8 mouse cellular contexts compared by ENCODE assay signal in genomic region chr6:47943721-47944120, GRCm38 (mm10). TPM values are rescaled to one million over a fixed set of nuclear protein-coding genes. Genes with fewer than 3 reads are reported as not detected.
DNase-seq lines count a peak whose midpoint lies in the region; ATAC-seq lines count a peak whose summit lies in the region.

No protein-coding gene starts in this region.

- 78% methylated on average over 3 of the region's 3 CpGs for WGBS in kidney, embryonic 14.5 days
- 80% methylated on average over 3 of the region's 3 CpGs for WGBS in embryonic facial prominence, embryonic 10.5 days
- WGBS in hindbrain, embryonic 14.5 days = 88% methylated on average over 3 of the region's 3 CpGs
- WGBS in midbrain, embryonic 12.5 days = 91% methylated on average over 3 of the region's 3 CpGs

- H3K36me3 ChIP-seq in kidney, embryonic 14.5 days (ENCODE audit: control insufficient read depth, insufficient read depth, low read length) = peaks cover 5% of the 10 kb centered on the region
- peaks cover 20% of the 10 kb centered on the region for H3K36me3 ChIP-seq in embryonic facial prominence, embryonic 10.5 days (replicated peaks)
- no peaks in the 10 kb centered on the region for H3K36me3 ChIP-seq in hindbrain, embryonic 14.5 days (replicated peaks; ENCODE audit: control insufficient read depth, insufficient read depth)
- peaks cover 12% of the 10 kb centered on the region; the same call in 1 of the 2 replicates for H3K36me3 ChIP-seq in midbrain, embryonic 12.5 days

- peak overlapping the region; percentile 46 for H3K4me3 ChIP-seq in kidney, embryonic 14.5 days (ENCODE audit: low read length)
- H3K4me3 ChIP-seq in embryonic facial prominence, embryonic 10.5 days = peak overlapping the region; percentile 62
- H3K4me3 ChIP-seq in hindbrain, embryonic 14.5 days (replicated peaks; ENCODE audit: low read length) = peak overlapping the region; percentile 39
- peak overlapping the region; percentile 45; the same call in 1 of the 2 replicates for H3K4me3 ChIP-seq in midbrain, embryonic 12.5 days

- no peaks in the 10 kb centered on the region for H3K9me3 ChIP-seq in kidney, embryonic 14.5 days (ENCODE audit: control insufficient read depth, low read length)
- 0 out of 2 replicates have a peak, but pooled peaks cover 3% of the 10 kb centered on the region for H3K9me3 ChIP-seq in embryonic facial prominence, embryonic 10.5 days
- no peaks in the 10 kb centered on the region for H3K9me3 ChIP-seq in hindbrain, embryonic 14.5 days (ENCODE audit: control insufficient read depth, low read length)
- no peaks in the 10 kb centered on the region for H3K9me3 ChIP-seq in midbrain, embryonic 12.5 days

- peaks cover 3% of the 10 kb centered on the region; the same call in 1 of the 2 replicates for H3K4me1 ChIP-seq in kidney, embryonic 14.5 days (ENCODE audit: control insufficient read depth, insufficient read depth, low read length)
- peaks cover 14% of the 10 kb centered on the region for H3K4me1 ChIP-seq in embryonic facial prominence, embryonic 10.5 days
- H3K4me1 ChIP-seq in hindbrain, embryonic 14.5 days (replicated peaks; ENCODE audit: control insufficient read depth, insufficient read depth, low read length) = no peaks in the 10 kb centered on the region; the same call in 1 of the 2 replicates
- peaks cover 13% of the 10 kb centered on the region for H3K4me1 ChIP-seq in midbrain, embryonic 12.5 days

- intact Hi-C loops in left cerebral cortex, postnatal 14 days (cut with DNase I) = no loop called here

- peak overlapping the region; percentile 85 for H3K4me2 ChIP-seq in kidney, embryonic 14.5 days (replicated peaks; ENCODE audit: low read depth, low read length)
- H3K4me2 ChIP-seq in hindbrain, embryonic 14.5 days (replicated peaks) = peak overlapping the region; percentile 78
- peak overlapping the region; percentile 70 for H3K4me2 ChIP-seq in midbrain, embryonic 12.5 days (replicated peaks)

- no peak for ATAC-seq in kidney, embryonic 14.5 days (ENCODE audit: low FRiP score, low TSS enrichment)
- ATAC-seq in hindbrain, embryonic 14.5 days (ENCODE audit: low FRiP score) = no peak
- ATAC-seq in midbrain, embryonic 12.5 days (ENCODE audit: low FRiP score, low read depth) = no peak

- no peak for DNase-seq in kidney, postnatal 36 days
- DNase-seq in embryonic facial prominence, embryonic 10.5 days (ENCODE audit: low spot score) = no peak
- DNase-seq in hindbrain, embryonic 14.5 days (ENCODE audit: low spot score) = no peak
- no peak for DNase-seq in adipocyte (ENCODE audit: low spot score)
- DNase-seq in left cerebral cortex, postnatal 14 days (ENCODE audit: low spot score in 2 of 2) = no peak
- DNase-seq in gastrocnemius, adult 8-10 months (ENCODE audit: low spot score in 2 of 2) = no peak

- H3K27me3 ChIP-seq in kidney, embryonic 14.5 days (ENCODE audit: control insufficient read depth, insufficient read depth, low read length) = no peaks in the 10 kb centered on the region
- H3K27me3 ChIP-seq in embryonic facial prominence, embryonic 10.5 days (replicated peaks; ENCODE audit: low read depth, poor library complexity, severe bottlenecking) = no peaks in the 10 kb centered on the region
- no peaks in the 10 kb centered on the region; the same call in 1 of the 2 replicates for H3K27me3 ChIP-seq in hindbrain, embryonic 14.5 days (ENCODE audit: control insufficient read depth, insufficient read depth, low read length)
- H3K27me3 ChIP-seq in midbrain, embryonic 12.5 days = peaks cover 6% of the 10 kb centered on the region; the same call in 1 of the 2 replicates

- peak overlapping the region; percentile 80 for H3K9ac ChIP-seq in kidney, embryonic 14.5 days (ENCODE audit: low read depth, low read length)
- H3K9ac ChIP-seq in hindbrain, embryonic 14.5 days = no peak overlapping the region
- H3K9ac ChIP-seq in midbrain, embryonic 12.5 days (replicated peaks) = no peak overlapping the region

- no peak overlapping the region; the same call in 1 of the 2 replicates for H3K27ac ChIP-seq in kidney, embryonic 14.5 days (ENCODE audit: low read depth, low read length)
- H3K27ac ChIP-seq in embryonic facial prominence, embryonic 10.5 days (replicated peaks) = peak overlapping the region; percentile 90
- no peak overlapping the region for H3K27ac ChIP-seq in hindbrain, embryonic 14.5 days
- no peak overlapping the region for H3K27ac ChIP-seq in midbrain, embryonic 12.5 days (replicated peaks)

RNA-seq across cellular contexts. Expression of gene Zfp956, which starts 9.5 kb away (rescaled TPM):
- polyA plus RNA-seq in kidney, embryonic 14.5 days (2014; fragmentation: Nextera tagmentation; extraction: Ambion mirVana) = 6.6 and 8.2 TPM in 2 replicates
- 7.5 and 9.2 TPM in 2 replicates for polyA plus RNA-seq in embryonic facial prominence, embryonic 10.5 days (2016; fragmentation: Nextera tagmentation; extraction: Ambion mirVana)
- 19.3 and 22.9 TPM in 2 replicates for polyA plus RNA-seq in hindbrain, embryonic 14.5 days (2014; fragmentation: Nextera tagmentation; extraction: Ambion mirVana)
- 9.5 and 10.7 TPM in 2 replicates for polyA plus RNA-seq in midbrain, embryonic 12.5 days (2016; fragmentation: Nextera tagmentation; extraction: Ambion mirVana)
- 10 to 100 TPM; 19.8 to 21.9 TPM for total RNA-seq in left cerebral cortex, postnatal 14 days (2021)
- total RNA-seq in gastrocnemius, adult 8-10 months (2022) = 1 to 10 TPM; 6.0 to 9.0 (median 8.1) TPM

RNA-seq across cellular contexts. Expression of gene Zfp212, which starts 23.4 kb away (rescaled TPM):
- polyA plus RNA-seq in kidney, embryonic 14.5 days (2014; fragmentation: Nextera tagmentation; extraction: Ambion mirVana) = 11.6 and 15.3 TPM in 2 replicates
- 21.6 and 23.6 TPM in 2 replicates for polyA plus RNA-seq in embryonic facial prominence, embryonic 10.5 days (2016; fragmentation: Nextera tagmentation; extraction: Ambion mirVana)
- 10.7 and 12.4 TPM in 2 replicates for polyA plus RNA-seq in hindbrain, embryonic 14.5 days (2014; fragmentation: Nextera tagmentation; extraction: Ambion mirVana)
- 19.0 and 21.2 TPM in 2 replicates for polyA plus RNA-seq in midbrain, embryonic 12.5 days (2016; fragmentation: Nextera tagmentation; extraction: Ambion mirVana)
- 10 to 100 TPM; 13.6 to 16.4 TPM for total RNA-seq in left cerebral cortex, postnatal 14 days (2021)
- total RNA-seq in gastrocnemius, adult 8-10 months (2022) = 10 to 100 TPM in 1 of 4 experiments, 1 to 10 TPM in 3; 7.0 to 10.2 (median 9.1) TPM
